Comparison of ENCODE assay signal across 30 mouse cellular contexts in the genomic region with DNA sequence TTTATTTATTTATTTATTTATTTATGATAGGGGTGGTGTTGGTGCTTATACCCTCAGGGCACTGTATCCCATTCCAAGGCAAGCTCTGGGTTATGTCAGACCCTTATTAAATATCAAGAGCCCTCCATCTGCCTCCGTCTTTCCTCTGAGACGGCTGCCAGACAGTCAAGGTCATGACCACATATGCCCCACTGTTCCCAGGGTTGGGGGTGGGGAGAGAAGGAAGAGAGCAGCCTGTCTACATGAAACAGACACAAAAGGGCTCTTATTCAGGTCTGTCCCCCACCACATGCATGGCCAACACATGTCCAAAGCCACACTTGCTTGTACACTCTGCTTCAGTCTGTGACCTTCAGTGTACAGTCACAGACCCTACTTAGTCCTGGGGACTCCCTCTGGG.
A peak's percentile ranks its signal among the peaks of the same experiment; 100 is the strongest.
DNase-seq lines count a peak whose midpoint lies in the region; ATAC-seq and TF ChIP-seq lines count a peak whose summit lies in the region.
"Had no signal": no experiment of that assay in that cellular context is flagged by ENCODE, and none has a peak within 500 bp of the region (broad histone marks: within the 10 kb centered on the region; RNA-seq: fewer than 3 reads in every experiment).

No protein-coding gene starts in this region.

- DNase-seq in embryo, embryonic 11 days: peak; percentile 58
- DNase-seq in embryo, embryonic 9.5 days (ENCODE audit: extremely low spot score): no peak
- peak; percentile 76 for DNase-seq in embryonic facial prominence, embryonic 10.5 days (ENCODE audit: low spot score)
- DNase-seq in limb, embryonic 11.5 days (ENCODE audit: low spot score): peak; percentile 43
- DNase-seq in layer of hippocampus, postnatal 25 days (ENCODE audit: extremely low spot score in 1 of 2, low spot score in 1 of 2): no peak
- DNase-seq: adrenal gland, postnatal 10 days; cerebellum, adult 9-10 months; gastrocnemius, postnatal 25 days; heart, adult 11 months; kidney, adult 18-20 months; kidney, postnatal 36 days; liver, postnatal 0 days; lung, postnatal 36 days; retina, postnatal 1 day; right cerebral cortex, postnatal 14 days; thymus, postnatal 25 days had no signal

- H3K9me3 ChIP-seq in intestine, embryonic 15.5 days: no peaks in the 10 kb centered on the region
- H3K9me3 ChIP-seq in intestine, postnatal 0 days (ENCODE audit: control insufficient read depth): no peaks in the 10 kb centered on the region
- H3K9me3 ChIP-seq in embryonic facial prominence, embryonic 10.5 days: no peaks in the 10 kb centered on the region
- H3K9me3 ChIP-seq in limb, embryonic 11.5 days (ENCODE audit: control insufficient read depth, low read length): no peaks in the 10 kb centered on the region
- no peaks in the 10 kb centered on the region for H3K9me3 ChIP-seq in kidney, embryonic 15.5 days (replicated peaks)
- H3K9me3 ChIP-seq: forebrain, embryonic 12.5 days; heart, embryonic 10.5 days; heart, embryonic 15.5 days; limb, embryonic 13.5 days; liver, embryonic 12.5 days; midbrain, embryonic 13.5 days; neural tube, embryonic 15.5 days; stomach, embryonic 15.5 days had no signal

- no peak overlapping the region for H3K27ac ChIP-seq in intestine, embryonic 15.5 days
- H3K27ac ChIP-seq in intestine, postnatal 0 days (ENCODE audit: low read depth, low read length): no peak overlapping the region
- H3K27ac ChIP-seq in embryonic facial prominence, embryonic 10.5 days (replicated peaks): peak overlapping the region; percentile 82
- no peak overlapping the region for H3K27ac ChIP-seq in limb, embryonic 11.5 days (replicated peaks; ENCODE audit: low read depth, low read length)
- no peak overlapping the region for H3K27ac ChIP-seq in kidney, embryonic 15.5 days
- H3K27ac ChIP-seq: forebrain, embryonic 12.5 days; heart, embryonic 10.5 days; heart, embryonic 15.5 days; layer of hippocampus, adult 2 months; limb, embryonic 13.5 days; liver, embryonic 12.5 days; midbrain, embryonic 13.5 days; neural tube, embryonic 15.5 days; stomach, embryonic 15.5 days had no signal

- no peak overlapping the region for H3K4me3 ChIP-seq in intestine, embryonic 15.5 days (replicated peaks)
- no peak overlapping the region for H3K4me3 ChIP-seq in intestine, postnatal 0 days (ENCODE audit: low read depth, low read length)
- no peak overlapping the region for H3K4me3 ChIP-seq in embryonic facial prominence, embryonic 10.5 days
- H3K4me3 ChIP-seq in limb, embryonic 11.5 days (ENCODE audit: low read depth, low read length): no peak overlapping the region
- no peak overlapping the region for H3K4me3 ChIP-seq in kidney, embryonic 15.5 days (replicated peaks)
- H3K4me3 ChIP-seq: erythroblast, embryonic 14.5 days; forebrain, embryonic 12.5 days; heart, embryonic 10.5 days; heart, embryonic 15.5 days; layer of hippocampus, adult 2 months; limb, embryonic 13.5 days; liver, embryonic 12.5 days; midbrain, embryonic 13.5 days; neural tube, embryonic 15.5 days; stomach, embryonic 15.5 days had no signal

- H3K4me1 ChIP-seq in intestine, embryonic 15.5 days (replicated peaks): no peaks in the 10 kb centered on the region
- H3K4me1 ChIP-seq in intestine, postnatal 0 days (replicated peaks; ENCODE audit: control insufficient read depth, insufficient read depth, low read length): no peaks in the 10 kb centered on the region
- H3K4me1 ChIP-seq in embryonic facial prominence, embryonic 10.5 days: peaks cover 48% of the 10 kb centered on the region
- peaks cover 8% of the 10 kb centered on the region for H3K4me1 ChIP-seq in limb, embryonic 11.5 days (ENCODE audit: control insufficient read depth, insufficient read depth, low read length)
- H3K4me1 ChIP-seq in kidney, embryonic 15.5 days: 0 out of 2 replicates have a peak, but pooled peaks cover 3% of the 10 kb centered on the region
- H3K4me1 ChIP-seq: heart, embryonic 10.5 days; liver, embryonic 12.5 days; stomach, embryonic 15.5 days had no signal

- 0 out of 2 replicates have a peak, but pooled peaks have one; percentile 25 for ATAC-seq in intestine, embryonic 15.5 days
- ATAC-seq in intestine, postnatal 0 days: no peak
- ATAC-seq in limb, embryonic 11.5 days (ENCODE audit: insufficient number of reproducible peaks, low FRiP score, low TSS enrichment, low read depth): peak; percentile 44; the same call in 1 of the 2 replicates
- no peak for ATAC-seq in kidney, embryonic 15.5 days (replicated peaks; ENCODE audit: low FRiP score)
- ATAC-seq: liver, embryonic 12.5 days; liver, postnatal 0 days; midbrain, embryonic 13.5 days; Patski had no signal

- no peak for TF ChIP-seq CTCF in intestine, postnatal 0 days (IDR thresholded peaks at IDR 0.05; ENCODE audit: low read depth)

- H3K4me2 ChIP-seq in intestine, embryonic 15.5 days (replicated peaks): no peak overlapping the region
- H3K4me2 ChIP-seq in intestine, postnatal 0 days (replicated peaks; ENCODE audit: low read depth): no peak overlapping the region
- H3K4me2 ChIP-seq in limb, embryonic 11.5 days (ENCODE audit: low read depth, severe bottlenecking): no peak overlapping the region
- H3K4me2 ChIP-seq in kidney, embryonic 15.5 days: no peak overlapping the region
- H3K4me2 ChIP-seq: forebrain, embryonic 12.5 days; heart, embryonic 15.5 days; limb, embryonic 13.5 days; liver, embryonic 12.5 days; midbrain, embryonic 13.5 days; neural tube, embryonic 15.5 days; stomach, embryonic 15.5 days had no signal

- H3K9ac ChIP-seq in intestine, embryonic 15.5 days: no peak overlapping the region
- H3K9ac ChIP-seq in intestine, postnatal 0 days (ENCODE audit: low read depth, low read length): no peak overlapping the region
- no peak overlapping the region for H3K9ac ChIP-seq in limb, embryonic 11.5 days (ENCODE audit: low read length)
- no peak overlapping the region for H3K9ac ChIP-seq in kidney, embryonic 15.5 days
- H3K9ac ChIP-seq: forebrain, embryonic 12.5 days; heart, embryonic 15.5 days; limb, embryonic 13.5 days; liver, embryonic 12.5 days; liver, postnatal 0 days; midbrain, embryonic 13.5 days; neural tube, embryonic 15.5 days; stomach, embryonic 15.5 days had no signal

- 61% methylated on average over 2 of the region's 2 CpGs for WGBS in intestine, embryonic 15.5 days
- WGBS in intestine, postnatal 0 days: 56% methylated on average over 2 of the region's 2 CpGs
- WGBS in embryonic facial prominence, embryonic 10.5 days: 44% methylated on average over 2 of the region's 2 CpGs
- 23% methylated on average over 2 of the region's 2 CpGs for WGBS in limb, embryonic 11.5 days
- WGBS in kidney, embryonic 15.5 days: 50% methylated on average over 2 of the region's 2 CpGs

- H3K36me3 ChIP-seq in intestine, embryonic 15.5 days: no peaks in the 10 kb centered on the region
- no peaks in the 10 kb centered on the region for H3K36me3 ChIP-seq in intestine, postnatal 0 days (ENCODE audit: control insufficient read depth, insufficient read depth)
- H3K36me3 ChIP-seq in embryonic facial prominence, embryonic 10.5 days (replicated peaks): no peaks in the 10 kb centered on the region
- H3K36me3 ChIP-seq in limb, embryonic 11.5 days (ENCODE audit: control insufficient read depth, insufficient read depth, low read length): no peaks in the 10 kb centered on the region
- no peaks in the 10 kb centered on the region for H3K36me3 ChIP-seq in kidney, embryonic 15.5 days
- H3K36me3 ChIP-seq: forebrain, embryonic 12.5 days; heart, embryonic 10.5 days; heart, embryonic 15.5 days; limb, embryonic 13.5 days; liver, embryonic 12.5 days; midbrain, embryonic 13.5 days; neural tube, embryonic 15.5 days; stomach, embryonic 15.5 days had no signal

- no peaks in the 10 kb centered on the region for H3K27me3 ChIP-seq in intestine, embryonic 15.5 days (replicated peaks)
- no peaks in the 10 kb centered on the region for H3K27me3 ChIP-seq in intestine, postnatal 0 days (replicated peaks; ENCODE audit: control insufficient read depth, insufficient read depth, low read length)
- H3K27me3 ChIP-seq in embryonic facial prominence, embryonic 10.5 days (replicated peaks; ENCODE audit: low read depth, poor library complexity, severe bottlenecking): no peaks in the 10 kb centered on the region
- no peaks in the 10 kb centered on the region for H3K27me3 ChIP-seq in limb, embryonic 11.5 days (ENCODE audit: control insufficient read depth, insufficient read depth, low read length)
- H3K27me3 ChIP-seq in kidney, embryonic 15.5 days: no peaks in the 10 kb centered on the region
- H3K27me3 ChIP-seq: forebrain, embryonic 12.5 days; heart, embryonic 15.5 days; limb, embryonic 13.5 days; liver, embryonic 12.5 days; midbrain, embryonic 13.5 days; neural tube, embryonic 15.5 days; Patski; stomach, embryonic 15.5 days had no signal

Comparison
In these comparisons a context has a peak if more than half of its experiments do, and no peak if none do; other contexts are left out.
1. DNase-seq: peak in embryo, embryonic 11 days (single experiment), embryonic facial prominence, embryonic 10.5 days (single experiment) and limb, embryonic 11.5 days (single experiment); none in embryo, embryonic 9.5 days (single experiment) and layer of hippocampus, postnatal 25 days (0 of 2).
2. ATAC-seq: peak in intestine, embryonic 15.5 days (single experiment) and limb, embryonic 11.5 days (single experiment); none in intestine, postnatal 0 days (single experiment) and kidney, embryonic 15.5 days (single experiment).